Mouse (Mus musculus): ENCODE data around the gene Ifna16.

The Ifna16 gene

GRCm38 (mm10) chr4:88653644-88654043 is 23.1 kb downstream of the Ifna16 start:
- in situ Hi-C loops (cut with MboI, MseI) = no loop called here

- in situ Hi-C loops (cut with MboI, MseI) = loop anchor here (5.0 kb wide), 1 partner anchor 92 kb away; no protein-coding TSS in a partner anchor
Observed at GRCm38 (mm10) chr4:88644359-88644758, 32.4 kb downstream of the Ifna16 start, which contains the start of gene Ifna13. Gene Ifna13 (minus strand): TSS chr4:88644459.

DNA sequence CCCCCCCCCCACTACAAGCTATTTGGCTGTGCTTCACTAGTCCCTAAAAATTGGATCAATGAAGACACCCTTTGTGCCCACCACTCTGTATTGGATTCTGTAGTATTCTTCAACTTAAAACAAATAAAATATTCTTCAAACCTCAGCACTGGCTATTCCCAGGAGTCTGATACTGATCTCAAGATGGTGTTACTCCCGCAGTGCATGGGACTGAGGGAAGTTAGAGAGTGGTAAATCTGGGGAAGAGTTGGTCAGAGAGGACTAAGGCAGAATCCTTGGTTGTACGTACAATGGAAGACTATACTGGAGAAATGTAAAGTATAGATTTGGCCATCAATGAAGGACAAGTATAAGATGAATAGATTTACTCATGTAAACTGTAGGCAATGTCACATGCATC is 34.2 kb downstream of the Ifna16 start:
- in situ Hi-C loops (cut with MboI, MseI) = loop anchor here (5.0 kb wide), 1 partner anchor 90 kb away; no protein-coding TSS in a partner anchor

GRCm38 (mm10) chr4:88641077-88641831 is 35.5 kb downstream of the Ifna16 start:
- in situ Hi-C loops (cut with MboI, MseI) = loop anchor here (5.0 kb wide), 1 partner anchor 89 kb away; no protein-coding TSS in a partner anchor

DNA sequence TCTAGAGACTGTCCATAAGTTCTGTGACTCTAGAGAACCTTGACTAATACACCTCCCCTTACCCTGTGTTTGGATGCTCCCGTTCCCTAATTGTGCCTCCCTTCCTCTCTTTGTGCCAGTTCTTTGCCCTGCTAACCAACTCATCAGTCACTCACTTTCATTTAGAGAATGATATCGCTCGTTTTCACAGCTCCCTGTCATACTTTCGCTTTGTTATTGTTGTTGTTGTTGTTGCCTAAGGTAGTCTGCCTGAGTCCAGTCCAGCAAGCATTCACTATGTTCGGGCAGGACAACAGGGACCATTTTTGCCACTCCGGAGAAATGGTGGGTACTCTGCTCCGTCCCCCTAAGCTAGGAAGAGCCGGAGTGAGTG is 36.0 kb downstream of the Ifna16 start:
- in situ Hi-C loops (cut with MboI, MseI) = loop anchor here (5.0 kb wide), 1 partner anchor 88 kb away; no protein-coding TSS in a partner anchor

DNA sequence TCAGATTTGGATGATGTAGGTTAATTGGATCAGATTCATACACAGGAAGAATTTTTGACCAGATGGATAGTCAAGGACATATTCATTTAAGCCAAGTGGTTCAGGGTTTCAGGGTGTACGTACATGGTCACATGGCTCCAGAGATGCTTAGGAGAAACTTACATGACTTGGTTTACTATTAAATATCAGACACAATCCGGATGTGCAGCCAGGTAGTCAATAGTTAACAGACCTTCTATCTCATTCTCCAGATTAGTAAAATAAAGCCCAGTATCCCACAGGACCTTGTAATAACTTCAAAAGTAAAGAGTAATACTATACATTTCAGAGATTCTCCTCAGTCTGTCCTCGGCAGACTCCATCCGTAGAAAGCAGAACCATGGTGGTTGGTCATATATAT is 42.4 kb downstream of the Ifna16 start, which contains the start of gene C87499:
TSS of gene C87499 (minus strand) at position 101 of the 400 bp plus-strand sequence.
- in situ Hi-C loops (cut with MboI, MseI) = no loop called here
